Mouse (Mus musculus): ENCODE measurements around the gene Slc22a17. TPM values are rescaled to one million over a fixed set of nuclear protein-coding genes. Genes with fewer than 3 reads are reported as not detected.
"Not testable (repeated sequence)": the region's sequence is repeated elsewhere in the genome, so short reads cannot be mapped to it uniquely, and the experiment has no call there.

Gene Slc22a17
- 46.6 and 46.8 TPM in 2 replicates for total RNA-seq (2014; rRNA removed; ENCODE audit: low replicate concordance)
- 22.3 and 22.7 TPM in 2 replicates for polyA plus RNA-seq (2015; fragmentation: Nextera tagmentation; extraction: Ambion mirVana)

DNA sequence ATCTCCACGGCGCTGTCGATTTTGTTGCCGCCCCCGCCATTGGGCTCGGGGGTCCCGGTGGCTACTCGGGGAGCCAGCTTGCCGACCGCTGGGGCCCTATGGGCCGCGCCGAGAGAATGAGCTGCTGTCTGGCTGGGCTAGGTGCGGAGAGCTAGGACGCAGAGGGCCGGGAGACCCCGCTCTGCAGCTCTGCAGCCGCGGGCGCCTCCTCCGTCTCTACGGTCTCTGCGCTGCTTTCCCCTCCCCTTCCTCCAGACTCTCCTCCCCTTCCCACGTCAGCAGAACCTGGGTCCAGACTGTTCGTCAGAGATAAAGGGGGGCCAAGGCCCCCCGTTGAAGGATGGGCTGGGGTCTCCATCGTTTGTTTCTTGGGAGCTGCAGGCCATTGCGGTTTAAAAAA is at the start of gene Slc22a17:
Gene Slc22a17, minus strand, starts transcription at position 247 of the 400 bp plus-strand sequence.
- no peaks in the 10 kb centered on the region for H3K27me3 ChIP-seq (ENCODE audit: control insufficient read depth, insufficient read depth, low read length)
- no peaks in the 10 kb centered on the region for H3K9me3 ChIP-seq (replicated peaks; ENCODE audit: control insufficient read depth, low read length)
- H3K27ac ChIP-seq (ENCODE audit: low read depth) = no peak within 1 kb of the TSS; the same call in 1 of the 2 replicates
- peak within 1 kb of the TSS; percentile 99 for H3K4me2 ChIP-seq (ENCODE audit: low read depth, low read length)
- TF ChIP-seq CTCF (IDR thresholded peaks at IDR 0.05; ENCODE audit: low read depth) = no peak
- TF ChIP-seq EP300 (IDR thresholded peaks at IDR 0.05; ENCODE audit: low read depth) = no peak
- H3K4me1 ChIP-seq (ENCODE audit: control insufficient read depth, insufficient read depth) = peaks cover 6% of the 10 kb centered on the region
- peak within 1 kb of the TSS; percentile 76 for H3K9ac ChIP-seq (replicated peaks; ENCODE audit: low read depth, low read length)
- peak; percentile 71 for DNase-seq (ENCODE audit: low spot score)
- peak within 1 kb of the TSS; percentile 84 for H3K4me3 ChIP-seq (ENCODE audit: low read depth, low read length)
- H3K36me3 ChIP-seq (replicated peaks; ENCODE audit: control insufficient read depth, insufficient read depth, low read length) = 0 out of 2 replicates have a peak, but pooled peaks cover 12% of the 10 kb centered on the region
- 1% methylated on average over 27 of the region's 28 CpGs for WGBS
- ATAC-seq (ENCODE audit: insufficient read depth, low read depth) = peak; percentile 88

DNA sequence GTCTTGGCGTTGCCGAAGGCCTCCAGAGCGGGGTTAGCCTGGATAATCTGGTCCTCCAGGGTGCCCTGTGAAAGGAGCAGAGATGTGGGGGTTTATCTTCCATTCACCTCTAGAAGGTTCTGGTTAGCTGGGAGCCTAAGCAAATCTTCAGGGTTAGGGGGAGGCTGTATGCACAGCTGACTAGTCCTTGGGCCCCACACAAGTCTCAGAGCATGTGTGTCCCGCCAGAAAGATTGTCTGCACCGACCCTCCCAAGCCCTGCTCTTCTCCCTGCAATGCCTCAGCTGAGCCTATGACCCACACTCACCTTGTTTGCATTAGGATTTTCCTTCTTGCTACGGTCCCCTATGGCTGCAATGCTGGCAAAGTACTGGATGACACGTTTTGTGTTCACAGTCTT is 49.8 kb upstream of the Slc22a17 start:
- DNase-seq (ENCODE audit: low spot score) (no peak), ATAC-seq (ENCODE audit: insufficient read depth, low read depth) (no peak)
- Histone ChIP-seq H3K27me3 (ENCODE audit: control insufficient read depth, insufficient read depth, low read length) (no peaks in the 10 kb centered on the region), H3K4me1 (ENCODE audit: control insufficient read depth, insufficient read depth) (no peaks in the 10 kb centered on the region), H3K9me3 (replicated peaks; ENCODE audit: control insufficient read depth, low read length) (no peaks in the 10 kb centered on the region), H3K36me3 (replicated peaks; ENCODE audit: control insufficient read depth, insufficient read depth, low read length) (peaks cover 74% of the 10 kb centered on the region), H3K4me3 (ENCODE audit: low read depth, low read length) (peak overlapping the region; percentile 70), H3K9ac (replicated peaks; ENCODE audit: low read depth, low read length) (peak overlapping the region; percentile 98), H3K4me2 (ENCODE audit: low read depth, low read length) (peak overlapping the region; percentile 58), H3K27ac (ENCODE audit: low read depth) (peak overlapping the region; percentile 96)
- 35% methylated on average over 7 of the region's 7 CpGs for WGBS
- TF ChIP-seq EP300 (IDR thresholded peaks at IDR 0.05; ENCODE audit: low read depth) (0 out of 2 replicates have a peak, but pooled peaks have one; percentile 19), CTCF (IDR thresholded peaks at IDR 0.05; ENCODE audit: low read depth) (no peak)

DNA sequence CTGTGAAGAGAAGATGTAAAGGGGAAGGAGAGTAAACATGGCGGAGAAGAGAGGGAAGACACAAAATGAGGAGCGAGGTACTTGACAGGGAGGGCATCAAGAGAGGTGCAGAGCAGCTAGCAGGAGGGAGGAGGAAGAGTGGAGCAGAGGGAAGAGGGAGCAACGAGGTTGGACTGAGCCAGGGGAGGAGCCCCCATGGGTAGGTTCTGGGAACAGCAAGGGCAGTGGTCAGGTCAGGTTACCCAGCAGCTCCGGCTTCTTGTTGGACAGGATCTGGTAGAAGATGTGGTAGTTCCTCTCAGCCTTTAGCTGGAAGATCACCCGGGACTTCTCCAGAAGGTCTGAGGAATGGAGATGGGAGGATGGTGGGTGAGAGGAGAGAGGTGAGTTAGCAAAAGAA is 48.6 kb upstream of the Slc22a17 start:
- WGBS = 44% methylated on average over 5 of the region's 5 CpGs
- Histone ChIP-seq H3K36me3 (replicated peaks; ENCODE audit: control insufficient read depth, insufficient read depth, low read length) (peaks cover 85% of the 10 kb centered on the region), H3K27ac (ENCODE audit: low read depth) (peak overlapping the region; percentile 96), H3K9me3 (replicated peaks; ENCODE audit: control insufficient read depth, low read length) (no peaks in the 10 kb centered on the region), H3K4me1 (ENCODE audit: control insufficient read depth, insufficient read depth) (no peaks in the 10 kb centered on the region), H3K4me2 (ENCODE audit: low read depth, low read length) (peak overlapping the region; percentile 58), H3K4me3 (ENCODE audit: low read depth, low read length) (peak overlapping the region; percentile 70), H3K27me3 (ENCODE audit: control insufficient read depth, insufficient read depth, low read length) (no peaks in the 10 kb centered on the region), H3K9ac (replicated peaks; ENCODE audit: low read depth, low read length) (peak overlapping the region; percentile 98)
- ATAC-seq (ENCODE audit: insufficient read depth, low read depth) = no peak
- TF ChIP-seq CTCF (IDR thresholded peaks at IDR 0.05; ENCODE audit: low read depth) = no peak
- peak; percentile 17; the same call in 1 of the 2 replicates for TF ChIP-seq EP300 (IDR thresholded peaks at IDR 0.05; ENCODE audit: low read depth)
- DNase-seq (ENCODE audit: low spot score) = no peak

DNA sequence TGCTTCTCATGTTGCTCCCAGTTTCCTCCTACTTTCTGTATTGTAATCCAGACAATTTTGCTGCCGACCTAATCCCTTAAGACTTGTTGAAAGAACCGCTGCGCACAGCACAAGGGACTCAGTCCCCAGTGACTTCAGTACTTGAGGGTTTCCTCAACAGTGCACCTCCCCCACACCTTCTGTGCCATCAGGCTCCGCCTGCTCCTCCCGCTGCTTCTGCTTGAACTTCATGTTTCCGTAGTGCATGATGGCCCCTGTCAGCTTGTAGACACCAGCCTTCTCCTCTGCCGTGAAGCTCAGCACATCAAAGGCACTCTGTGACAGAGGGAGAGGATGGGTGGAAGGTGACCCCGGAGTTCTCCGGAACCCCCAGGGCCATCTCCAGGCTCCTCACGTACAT is 47.8 kb upstream of the Slc22a17 start:
- Histone ChIP-seq H3K4me3 (ENCODE audit: low read depth, low read length) (peak overlapping the region; percentile 70), H3K9me3 (replicated peaks; ENCODE audit: control insufficient read depth, low read length) (no peaks in the 10 kb centered on the region), H3K36me3 (replicated peaks; ENCODE audit: control insufficient read depth, insufficient read depth, low read length) (peaks cover 90% of the 10 kb centered on the region), H3K27ac (ENCODE audit: low read depth) (peak overlapping the region; percentile 96), H3K4me2 (ENCODE audit: low read depth, low read length) (peak overlapping the region; percentile 58), H3K9ac (replicated peaks; ENCODE audit: low read depth, low read length) (peak overlapping the region; percentile 98), H3K4me1 (ENCODE audit: control insufficient read depth, insufficient read depth) (no peaks in the 10 kb centered on the region), H3K27me3 (ENCODE audit: control insufficient read depth, insufficient read depth, low read length) (no peaks in the 10 kb centered on the region)
- TF ChIP-seq EP300 (IDR thresholded peaks at IDR 0.05; ENCODE audit: low read depth) (peak; percentile 34; the same call in 1 of the 2 replicates), CTCF (IDR thresholded peaks at IDR 0.05; ENCODE audit: low read depth) (no peak)
- DNase-seq (ENCODE audit: low spot score) (no peak), ATAC-seq (ENCODE audit: insufficient read depth, low read depth) (no peak)
- 37% methylated on average over 10 of the region's 10 CpGs for WGBS

DNA sequence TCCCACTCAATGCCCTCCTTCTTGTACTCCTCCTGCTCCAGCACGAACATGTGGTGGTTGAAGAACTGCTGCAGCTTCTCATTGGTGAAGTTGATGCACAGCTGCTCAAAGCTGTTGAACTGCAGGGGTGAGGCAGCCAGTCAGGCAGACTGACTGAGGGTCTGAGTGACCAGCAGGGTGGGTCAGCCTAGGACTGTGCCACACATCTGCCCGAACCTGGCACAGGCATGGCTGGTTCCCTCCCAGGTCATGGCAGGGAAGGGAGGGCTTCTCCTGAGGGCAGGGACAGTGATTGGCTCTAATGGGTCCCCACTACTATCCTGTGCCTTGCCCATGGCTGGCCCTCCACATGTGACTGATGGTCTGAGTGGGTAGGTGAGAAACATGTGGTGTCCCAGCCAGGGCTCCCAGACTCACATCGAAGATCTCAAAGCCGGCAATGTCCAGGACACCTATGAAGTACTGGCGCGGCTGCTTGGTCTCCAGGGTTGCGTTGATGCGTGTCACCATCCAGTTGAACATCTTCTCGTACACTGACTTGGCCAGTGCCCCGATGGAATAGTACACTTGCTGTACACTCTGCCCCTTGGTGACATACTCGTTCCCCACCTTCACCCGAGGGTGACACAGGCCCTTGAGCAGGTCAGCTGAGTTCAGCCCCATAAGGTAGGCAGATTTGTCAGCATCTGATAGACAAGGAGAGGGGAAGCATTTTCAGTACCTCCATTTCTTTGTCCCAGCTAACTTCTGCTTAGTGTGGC is 47.1 kb upstream of the Slc22a17 start:
- peaks cover 93% of the 10 kb centered on the region for H3K36me3 ChIP-seq (replicated peaks; ENCODE audit: control insufficient read depth, insufficient read depth, low read length)
- DNase-seq (ENCODE audit: low spot score); H3K4me1 ChIP-seq (ENCODE audit: control insufficient read depth, insufficient read depth): not testable (repeated sequence)

More for the DNA sequence above, 47.1 kb upstream of the Slc22a17 start:
- Histone ChIP-seq H3K27ac (ENCODE audit: low read depth) (peak overlapping the region; percentile 96), H3K4me3 (ENCODE audit: low read depth, low read length) (peak overlapping the region; percentile 70), H3K4me2 (ENCODE audit: low read depth, low read length) (peak overlapping the region; percentile 58), H3K9ac (replicated peaks; ENCODE audit: low read depth, low read length) (peak overlapping the region; percentile 98)
- ATAC-seq (ENCODE audit: insufficient read depth, low read depth) = peak; percentile 14
- peak; percentile 6; the same call in 1 of the 2 replicates for TF ChIP-seq EP300 (IDR thresholded peaks at IDR 0.05; ENCODE audit: low read depth)
- not testable (repeated sequence) for H3K27me3 ChIP-seq (ENCODE audit: control insufficient read depth, insufficient read depth, low read length); H3K9me3 ChIP-seq (replicated peaks; ENCODE audit: control insufficient read depth, low read length)
- WGBS = 50% methylated on average over 12 of the region's 12 CpGs
